Comparison of ENCODE assay signal across 8 mouse cellular contexts in the genomic region with DNA sequence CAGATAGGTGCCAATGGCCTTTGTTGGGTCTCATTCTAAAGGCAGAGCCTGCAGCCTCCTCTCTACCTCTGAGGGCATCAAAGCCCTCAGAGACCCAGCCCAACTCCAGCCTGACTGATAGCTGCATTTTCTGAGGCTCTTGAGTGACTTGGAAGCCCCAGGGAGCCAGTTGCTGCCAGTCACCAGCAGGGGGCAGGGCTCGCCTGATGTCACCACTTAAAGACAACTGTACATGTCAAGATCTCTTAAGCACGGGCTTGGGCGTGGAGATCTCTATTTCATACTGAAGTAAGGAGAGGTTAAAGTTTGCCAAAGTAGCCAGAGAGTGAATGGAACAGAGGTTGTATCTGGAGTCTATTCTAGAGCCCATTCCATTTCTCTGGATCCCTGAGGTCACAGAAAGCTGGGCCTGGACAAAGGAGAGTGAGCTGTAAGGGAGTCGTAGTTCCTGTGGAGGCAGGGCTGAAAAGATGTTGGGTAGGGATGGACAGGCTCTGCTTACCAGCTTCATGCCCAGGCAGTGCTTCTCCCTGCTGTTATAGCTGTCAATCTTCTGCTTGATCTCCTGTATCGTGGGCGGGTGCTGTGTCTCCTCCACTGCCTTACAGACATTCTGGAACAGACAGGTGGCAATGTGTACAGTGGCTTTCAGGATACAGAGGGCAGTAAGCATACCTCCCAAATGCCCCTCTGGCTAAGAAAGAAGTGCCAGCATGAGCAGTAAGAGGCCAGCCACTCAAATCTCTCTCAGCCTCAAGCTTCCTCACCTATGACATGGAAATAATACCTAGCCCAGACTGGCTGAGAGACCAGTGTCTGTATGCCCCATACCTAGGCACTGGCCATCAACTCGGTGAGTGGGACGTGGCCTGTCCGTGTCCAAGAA. TPM values are rescaled to one million over a fixed set of nuclear protein-coding genes. Genes with fewer than 3 reads are reported as not detected.
DNase-seq lines count a peak whose midpoint lies in the region; ATAC-seq and TF ChIP-seq lines count a peak whose summit lies in the region.

No protein-coding gene starts in this region.

- no peak overlapping the region for H3K27ac ChIP-seq in forebrain, postnatal 0 days (ENCODE audit: low read depth, low read length)
- H3K27ac ChIP-seq in hindbrain, embryonic 14.5 days: no peak overlapping the region

- peak; percentile 94 for DNase-seq in NIH3T3 (ENCODE audit: low read depth)
- peak; percentile 75 to 81 for DNase-seq in cerebellum, adult 18-20 months
- peak; percentile 87 for DNase-seq in forebrain, postnatal 0 days
- peak; percentile 81 for DNase-seq in hindbrain, embryonic 14.5 days (ENCODE audit: low spot score)
- peak; percentile 68 to 76 for DNase-seq in layer of hippocampus, postnatal 36 days
- peak; percentile 81 for DNase-seq in right cerebral cortex, adult 2 months (ENCODE audit: low spot score in 2 of 2)
- DNase-seq in urinary bladder, postnatal 10 days (ENCODE audit: low spot score): peak; percentile 35

- WGBS in forebrain, postnatal 0 days: 60% methylated on average over 9 of the region's 9 CpGs
- WGBS in hindbrain, embryonic 14.5 days: 71% methylated on average over 9 of the region's 9 CpGs

- no peak overlapping the region for H3K9ac ChIP-seq in forebrain, postnatal 0 days
- H3K9ac ChIP-seq in hindbrain, embryonic 14.5 days: no peak overlapping the region

- ATAC-seq in forebrain, postnatal 0 days: peak; percentile 75
- peak; percentile 57 for ATAC-seq in hindbrain, embryonic 14.5 days (ENCODE audit: low FRiP score)
- peak; percentile 72 for ATAC-seq in megakaryocyte, adult 5-6 weeks (ENCODE audit: poor library complexity, severe bottlenecking)

- no peaks in the 10 kb centered on the region for H3K4me1 ChIP-seq in forebrain, postnatal 0 days (ENCODE audit: insufficient read depth)
- H3K4me1 ChIP-seq in hindbrain, embryonic 14.5 days (replicated peaks; ENCODE audit: control insufficient read depth, insufficient read depth, low read length): no peaks in the 10 kb centered on the region

- H3K27me3 ChIP-seq in forebrain, postnatal 0 days (ENCODE audit: insufficient read depth, low read length): no peaks in the 10 kb centered on the region
- H3K27me3 ChIP-seq in hindbrain, embryonic 14.5 days (ENCODE audit: control insufficient read depth, insufficient read depth, low read length): no peaks in the 10 kb centered on the region

- peak; percentile 91 for TF ChIP-seq CTCF in forebrain, postnatal 0 days (IDR thresholded peaks at IDR 0.05; ENCODE audit: low read depth)

- no peak overlapping the region for H3K4me2 ChIP-seq in forebrain, postnatal 0 days (ENCODE audit: low read depth)
- no peak overlapping the region for H3K4me2 ChIP-seq in hindbrain, embryonic 14.5 days (replicated peaks)

- peaks cover 31% of the 10 kb centered on the region for H3K36me3 ChIP-seq in forebrain, postnatal 0 days (ENCODE audit: insufficient read depth)
- H3K36me3 ChIP-seq in hindbrain, embryonic 14.5 days (replicated peaks; ENCODE audit: control insufficient read depth, insufficient read depth): peaks cover 37% of the 10 kb centered on the region

- no peak overlapping the region for H3K4me3 ChIP-seq in forebrain, postnatal 0 days (ENCODE audit: low read depth, low read length)
- no peak overlapping the region for H3K4me3 ChIP-seq in hindbrain, embryonic 14.5 days (replicated peaks; ENCODE audit: low read length)

- no peaks in the 10 kb centered on the region for H3K9me3 ChIP-seq in forebrain, postnatal 0 days (ENCODE audit: low read length)
- no peaks in the 10 kb centered on the region for H3K9me3 ChIP-seq in hindbrain, embryonic 14.5 days (ENCODE audit: control insufficient read depth, low read length)

RNA-seq across cellular contexts. Expression of a gene that starts 28.9 kb away (rescaled TPM):
- total RNA-seq in forebrain, postnatal 0 days (2014; rRNA removed): 38.5 and 41.6 TPM in 2 replicates
- polyA plus RNA-seq in forebrain, postnatal 0 days (2015; fragmentation: Nextera tagmentation; extraction: Ambion mirVana): 49.3 and 49.8 TPM in 2 replicates
- 50.3 TPM in 2 replicates for polyA plus RNA-seq in hindbrain, embryonic 14.5 days (2014; fragmentation: Nextera tagmentation; extraction: Ambion mirVana)
- 10 to 100 TPM; 36.6 to 41.2 TPM for total RNA-seq in layer of hippocampus, postnatal 36 days (2021)
- total RNA-seq in megakaryocyte, adult 5-6 weeks (2015): 28.7 and 31.0 TPM in 2 replicates
- total RNA-seq in megakaryocyte, adult 5-6 weeks (2017): 23.1 and 24.5 TPM in 2 replicates

RNA-seq across cellular contexts. Expression of a gene that starts 43.7 kb away (rescaled TPM):
- total RNA-seq in forebrain, postnatal 0 days (2014; rRNA removed): 14.3 and 16.9 TPM in 2 replicates
- polyA plus RNA-seq in forebrain, postnatal 0 days (2015; fragmentation: Nextera tagmentation; extraction: Ambion mirVana): 17.7 and 19.1 TPM in 2 replicates
- polyA plus RNA-seq in hindbrain, embryonic 14.5 days (2014; fragmentation: Nextera tagmentation; extraction: Ambion mirVana): 14.8 and 18.2 TPM in 2 replicates
- 10 to 100 TPM; 19.6 to 19.9 TPM for total RNA-seq in layer of hippocampus, postnatal 36 days (2021)
- 3.4 and 4.6 TPM in 2 replicates for total RNA-seq in megakaryocyte, adult 5-6 weeks (2015)
- total RNA-seq in megakaryocyte, adult 5-6 weeks (2017): 4.1 and 4.8 TPM in 2 replicates

Comparison
In these comparisons a context has a peak if more than half of its experiments do, and no peak if none do; other contexts are left out.
1. DNase-seq: peak in every context shown above with its lines; median percentile 94 in NIH3T3; 87 in forebrain, postnatal 0 days; 81 in hindbrain, embryonic 14.5 days; 81 in right cerebral cortex, adult 2 months; 78 in cerebellum, adult 18-20 months; 72 in layer of hippocampus, postnatal 36 days; 35 in urinary bladder, postnatal 10 days.